Mouse (Mus musculus) CH12.LX (cell line): Measurements from ENCODE around the gene Tex44. TPM values are rescaled to one million over a fixed set of nuclear protein-coding genes. Genes with fewer than 3 reads are reported as not detected.

Experiments used
- DNase-seq: peaks from one replicate; pipeline ENCODE4 v3.0.0-alpha.2; 2013; ENCODE audit errors: extremely low read depth
- H3K27ac ChIP-seq: 2 replicates; pipeline ENCODE4 v1.5.1; 2012; ENCODE audit warnings: low read depth, mild to moderate bottlenecking, control low read depth, moderate library complexity; ENCODE audit not compliant: insufficient read depth
- H3K27me3 ChIP-seq: replicated peaks from 2 replicates; pipeline ENCODE3; 2012; ENCODE audit warnings: inconsistent platforms
- H3K36me3 ChIP-seq, 2 experiments: replicated peaks in 1 of 2; 2 replicates each; pipeline versions ENCODE3 to v1.6.1; 2012; ENCODE audit warnings: inconsistent platforms in 1 of 2, low read length in 1 of 2, mild to moderate bottlenecking in 1 of 2, mixed read lengths in 1 of 2, moderate library complexity in 1 of 2; ENCODE audit not compliant: control insufficient read depth in 1 of 2, insufficient read depth in 1 of 2
- H3K4me1 ChIP-seq, 2 experiments: 2 replicates each; pipeline ENCODE4 v1.6.1; 2012; ENCODE audit warnings: inconsistent platforms in 1 of 2, moderate library complexity in 1 of 2; ENCODE audit not compliant: insufficient read depth in 2 of 2, control insufficient read depth in 1 of 2
- H3K4me2 ChIP-seq: 2 replicates; pipeline ENCODE4 v1.6.1; 2012; ENCODE audit warnings: low read depth, mild to moderate bottlenecking, control low read depth; ENCODE audit not compliant: poor library complexity, insufficient read depth, severe bottlenecking
- H3K4me3 ChIP-seq, 3 experiments: fragments of 150-350 bp in 1 of 3; sonication (generic) in 1 of 3; replicated peaks in 1 of 3; 2 replicates each; pipeline versions ENCODE3 to v1.5.1; 2011 to 2012; ENCODE audit warnings: low read depth in 2 of 3, low read length in 2 of 3, mild to moderate bottlenecking in 2 of 3, moderate library complexity in 2 of 3, control low read depth in 1 of 3, improper control_type of control experiment in 1 of 3, inconsistent platforms in 1 of 3, mixed read lengths in 1 of 3; ENCODE audit not compliant: poor library complexity in 1 of 3
- H3K79me2 ChIP-seq: replicated peaks from 2 replicates; pipeline ENCODE4 v1.6.1; 2012; ENCODE audit warnings: mild to moderate bottlenecking, moderate library complexity; ENCODE audit not compliant: control insufficient read depth, poor library complexity, insufficient read depth, severe bottlenecking; ENCODE audit errors: extremely low read depth
- H3K9ac ChIP-seq: 2 replicates; pipeline ENCODE4 v1.6.1; 2012; ENCODE audit warnings: low read depth, mild to moderate bottlenecking, control low read depth, moderate library complexity; ENCODE audit not compliant: insufficient read depth
- H3K9me3 ChIP-seq: replicated peaks from 2 replicates; pipeline ENCODE3; 2012; ENCODE audit warnings: low read length, inconsistent platforms, mixed read lengths
- BHLHE40 ChIP-seq: IDR thresholded peaks from 2 replicates; pipeline ENCODE4 v1.6.1; 2011; ENCODE audit warnings: mild to moderate bottlenecking, low read depth, low read length, improper control_type of control experiment
- CHD1 ChIP-seq: IDR thresholded peaks from 2 replicates; pipeline ENCODE4 v1.6.1; 2012; ENCODE audit warnings: low read depth, low read length, improper control_type of control experiment, inconsistent platforms
- CTCF ChIP-seq, 2 experiments: IDR thresholded peaks in 1 of 2; conservative IDR thresholded peaks in 1 of 2; 2 replicates each; pipeline ENCODE4 v1.5.1; 2011 to 2012; ENCODE audit warnings: low read depth in 2 of 2, low read length in 2 of 2, improper control_type of control experiment in 1 of 2, inconsistent platforms in 1 of 2, mild to moderate bottlenecking in 1 of 2, moderate library complexity in 1 of 2
- E2F4 ChIP-seq: IDR thresholded peaks from 2 replicates; pipeline ENCODE4 v1.6.1; 2011; ENCODE audit warnings: low read depth, low read length, improper control_type of control experiment; ENCODE audit not compliant: insufficient replicate concordance
- ELF1 ChIP-seq: IDR thresholded peaks from 2 replicates; pipeline ENCODE4 v1.6.1; 2014; ENCODE audit warnings: low read depth, mild to moderate bottlenecking, inconsistent platforms, low read length, improper control_type of control experiment
- ETS1 ChIP-seq: conservative IDR thresholded peaks from 2 replicates; pipeline ENCODE4 v1.6.1; 2012; ENCODE audit warnings: low read depth, mild to moderate bottlenecking, inconsistent platforms, low read length, improper control_type of control experiment, moderate library complexity
- HCFC1 ChIP-seq: IDR thresholded peaks from 2 replicates; pipeline ENCODE4 v1.6.1; 2012; ENCODE audit warnings: low read depth, mild to moderate bottlenecking, inconsistent platforms, low read length, improper control_type of control experiment
- IRF4 ChIP-seq: IDR thresholded peaks from 2 replicates; pipeline ENCODE4 v1.6.1; 2014; ENCODE audit warnings: low read depth, mild to moderate bottlenecking, inconsistent platforms, low read length, improper control_type of control experiment
- JUN ChIP-seq: IDR thresholded peaks from 2 replicates; pipeline ENCODE4 v1.6.1; 2011; ENCODE audit warnings: low read depth, mild to moderate bottlenecking, low read length, improper control_type of control experiment, moderate library complexity; ENCODE audit not compliant: insufficient read depth
- MAFK ChIP-seq: IDR thresholded peaks from 2 replicates; pipeline ENCODE4 v1.6.1; 2011; ENCODE audit warnings: low read length, improper control_type of control experiment; ENCODE audit not compliant: insufficient replicate concordance
- MAX ChIP-seq: IDR thresholded peaks from 2 replicates; pipeline ENCODE4 v1.6.1; 2011; ENCODE audit warnings: low read length, improper control_type of control experiment
- MYC ChIP-seq: IDR thresholded peaks from 2 replicates; pipeline ENCODE4 v1.6.1; 2011; ENCODE audit warnings: low read depth, mild to moderate bottlenecking, improper control_type of control experiment, low read length
- NELFE ChIP-seq: IDR thresholded peaks from 2 replicates; pipeline ENCODE4 v1.6.1; 2011; ENCODE audit warnings: low read depth, low read length, improper control_type of control experiment
- PAX5 ChIP-seq: IDR thresholded peaks from 2 replicates; pipeline ENCODE4 v1.6.1; 2012; ENCODE audit warnings: low read length, inconsistent platforms, mixed read lengths
- POLR2A ChIP-seq: IDR thresholded peaks from 2 replicates; pipeline ENCODE4 v1.6.1; 2011; ENCODE audit warnings: low read depth, mild to moderate bottlenecking, improper control_type of control experiment, low read length
- POLR2AphosphoS2 ChIP-seq: IDR thresholded peaks from 2 replicates; pipeline ENCODE4 v1.6.1; 2011; ENCODE audit warnings: low read depth, low read length, improper control_type of control experiment
- RAD21 ChIP-seq: IDR thresholded peaks from 2 replicates; pipeline ENCODE4 v1.6.1; 2011; ENCODE audit warnings: low read depth, mild to moderate bottlenecking, low read length, improper control_type of control experiment, moderate library complexity
- SIN3A ChIP-seq: IDR thresholded peaks from 2 replicates; pipeline ENCODE4 v1.6.1; 2012; ENCODE audit warnings: low read length, improper control_type of control experiment, inconsistent platforms
- SMC3 ChIP-seq: IDR thresholded peaks from 2 replicates; pipeline ENCODE4 v1.6.1; 2011; ENCODE audit warnings: low read depth, low read length, improper control_type of control experiment
- TBP ChIP-seq: conservative IDR thresholded peaks from 2 replicates; pipeline ENCODE4 v1.6.1; 2011; ENCODE audit warnings: low read depth, low read length, improper control_type of control experiment
- TCF12 ChIP-seq: IDR thresholded peaks from 2 replicates; pipeline ENCODE4 v1.6.1; 2014; ENCODE audit warnings: low read depth, mild to moderate bottlenecking, inconsistent platforms, low read length, improper control_type of control experiment
- USF1 ChIP-seq: IDR thresholded peaks from 2 replicates; pipeline ENCODE4 v1.6.1; 2014; ENCODE audit warnings: low read depth, mild to moderate bottlenecking, inconsistent platforms, low read length, improper control_type of control experiment
- USF2 ChIP-seq: conservative IDR thresholded peaks from 2 replicates; pipeline ENCODE4 v1.6.1; 2011; ENCODE audit warnings: low read depth, low read length, improper control_type of control experiment
- ZC3H11A ChIP-seq: IDR thresholded peaks from 2 replicates; pipeline ENCODE4 v1.6.1; 2012; ENCODE audit warnings: low read depth, mild to moderate bottlenecking, inconsistent platforms, low read length, improper control_type of control experiment
- ZMIZ1 ChIP-seq: IDR thresholded peaks from 2 replicates; pipeline ENCODE4 v1.6.1; 2012; ENCODE audit warnings: low read depth, mild to moderate bottlenecking, inconsistent platforms, low read length, improper control_type of control experiment
- dilution Hi-C: fragments of 300-500 bp; cut with MboI; formaldehyde crosslinking; loops from 2 replicates; pipeline ENCODE4 v1.14.3; 2020; ENCODE audit warnings: low sequenced_read_pairs; ENCODE audit not compliant: extremely low pct_unique_long_range_greater_than_20kb, extremely low pct_ligation_motif_present
- in situ Hi-C: fragments of 300-500 bp; cut with MboI; formaldehyde crosslinking; loops from 3 replicates; pipeline ENCODE4 v1.14.3; 2019; ENCODE audit warnings: low sequenced_read_pairs, low pct_ligation_motif_present, low pct_unique_long_range_greater_than_20kb, mixed read lengths
- polyA plus RNA-seq: library from polyadenylated mRNA; unstranded; fragments of >175 nt; gene quantifications from 2 replicates; pipeline ENCODE4 v1.2.1, GENCODE M21; 2012; ENCODE audit warnings: low read depth; ENCODE audit not compliant: insufficient read length
- total RNA-seq, 2 experiments: library from RNA; depleted of rRNA; stranded (reverse); fragments of 300-350 nt in 1 of 2; fragments of >200 nt in 1 of 2; gene quantifications; 2 replicates each; pipeline ENCODE4 v1.2.3; 2012 to 2014

Tex44 gene
- total and polyA plus RNA-seq, 3 experiments = not detected

DNA sequence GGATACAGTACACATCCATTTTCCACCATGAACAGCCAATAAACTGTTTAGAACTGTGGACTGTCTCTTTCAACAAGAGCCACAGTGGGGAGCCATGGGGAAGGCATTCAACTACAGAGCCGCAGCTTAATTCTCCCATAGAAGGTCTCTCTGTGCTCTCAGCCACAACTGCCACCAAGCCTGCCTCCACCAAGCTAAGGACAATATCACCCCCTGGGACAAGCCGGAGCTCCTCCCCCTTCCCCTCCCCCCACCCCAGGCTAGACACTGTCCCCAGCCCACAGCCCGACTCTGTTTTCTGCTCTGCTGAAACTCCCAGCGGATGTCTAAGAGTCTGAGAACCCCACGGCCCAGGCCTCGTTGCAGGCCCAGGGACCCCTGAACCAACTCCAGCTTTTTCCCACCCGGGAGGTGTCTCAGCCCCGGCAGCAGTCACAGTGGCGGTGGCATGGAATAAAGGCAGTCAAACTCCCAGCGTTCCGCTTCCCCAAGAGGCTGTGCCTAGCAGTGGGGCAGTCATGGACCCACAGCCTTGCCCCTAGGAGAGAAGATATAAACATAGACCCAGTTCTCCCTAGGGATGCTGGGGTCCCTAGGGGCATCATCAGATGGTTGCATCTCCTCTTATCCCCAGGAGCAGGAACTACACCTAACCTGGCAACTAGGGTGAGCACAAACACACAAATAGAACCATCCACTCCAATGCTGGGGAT lies 1.1 kb upstream of the Tex44 start:
- H3K9me3 ChIP-seq = no peaks in the 10 kb centered on the region
- no peak overlapping the region for H3K27ac ChIP-seq
- DNase-seq = no peak

GRCm38 (mm10) chr1:86430056-86430455 lies 3.9 kb downstream of the Tex44 start:
- Histone ChIP-seq H3K4me2 (no peak overlapping the region), H3K4me1 (peaks cover 8 to 38% of the 10 kb centered on the region in 2 experiments), H3K36me3 (peaks cover 0 to 2% of the 10 kb centered on the region in 2 experiments), H3K79me2 (no peaks in the 10 kb centered on the region; the same call in 1 of the 2 replicates), H3K9ac (no peak overlapping the region), H3K27me3 (no peaks in the 10 kb centered on the region), H3K4me3 (peak overlapping the region in 2 of 3 experiments; percentile 11 to 54), H3K27ac (no peak overlapping the region), H3K9me3 (no peaks in the 10 kb centered on the region)
- dilution Hi-C loops = no loop called here
- in situ Hi-C loops = loop anchor here (25.0 kb wide), 1 partner anchor 607 kb away; no protein-coding TSS in a partner anchor
- TF ChIP-seq RAD21 (peak; percentile 83), SIN3A (peak; percentile 59; the same call in 1 of the 2 replicates), USF1 (no peak), HCFC1 (peak; percentile 46; the same call in 1 of the 2 replicates), TCF12 (0 out of 2 replicates have a peak, but pooled peaks have one; percentile 45), MAFK (no peak), CTCF (conservative IDR thresholded peaks at IDR 0.05 in 1 of 2, IDR thresholded peaks at IDR 0.05 in 1 of 2; ENCODE audit: low read depth in 2 of 2, low read length in 2 of 2) (peak; percentile 91 to 92), JUN (no peak), SMC3 (peak; percentile 77), ETS1 (0 out of 2 replicates have a peak, but pooled peaks have one; percentile 8), PAX5 (no peak), ZC3H11A (no peak), E2F4 (no peak), USF2 (no peak), MAX (peak; percentile 56), ZMIZ1 (0 out of 2 replicates have a peak, but pooled peaks have one; percentile 40), POLR2AphosphoS2 (no peak), BHLHE40 (no peak), NELFE (peak; percentile 62; the same call in 1 of the 2 replicates), MYC (0 out of 2 replicates have a peak, but pooled peaks have one; percentile 66), ELF1 (peak; percentile 73; the same call in 1 of the 2 replicates), POLR2A (peak; percentile 53), IRF4 (peak; percentile 71), TBP (peak; percentile 59; the same call in 1 of the 2 replicates)
- peak; percentile 97 for DNase-seq

More for the DNA sequence above, 1.1 kb upstream of the Tex44 start:
- TF ChIP-seq JUN (no peak), ZMIZ1 (no peak), USF2 (no peak), CTCF (conservative IDR thresholded peaks at IDR 0.05 in 1 of 2, IDR thresholded peaks at IDR 0.05 in 1 of 2; ENCODE audit: low read depth in 2 of 2, low read length in 2 of 2) (no peak), CHD1 (no peak), TCF12 (no peak)
- TF ChIP-seq, all 38 proteins: peak for 0
- dilution Hi-C loops = no loop called here
- Histone ChIP-seq H3K4me3 (no peak overlapping the region), H3K9ac (no peak overlapping the region), H3K36me3 (no peaks in the 10 kb centered on the region), H3K4me2 (no peak overlapping the region), H3K79me2 (no peaks in the 10 kb centered on the region), H3K4me1 (peaks cover 3 to 15% of the 10 kb centered on the region in 2 experiments; a peak in 3 of 4 replicates), H3K27me3 (no peaks in the 10 kb centered on the region)
- in situ Hi-C loops = loop anchor here (25.0 kb wide), 1 partner anchor 612 kb away; no protein-coding TSS in a partner anchor
